Mouse (Mus musculus) myocyte (in vitro differentiated cells): ENCODE data around the gene Myh9.

Experiments
- CEBPB ChIP-seq: IDR thresholded peaks from 2 replicates; pipeline ENCODE4 v1.6.1; 2011; ENCODE audit warnings: mild to moderate bottlenecking, moderate library complexity; ENCODE audit not compliant: poor library complexity, insufficient read depth, severe bottlenecking
- E2F4 ChIP-seq: IDR thresholded peaks from one replicate; pipeline ENCODE4 v1.6.1; 2011; ENCODE audit warnings: mild to moderate bottlenecking, control low read depth, moderate library complexity; ENCODE audit not compliant: insufficient read depth
- MAX ChIP-seq: IDR thresholded peaks from one replicate; pipeline ENCODE4 v1.6.1; 2011; ENCODE audit warnings: low read depth, mild to moderate bottlenecking, control low read depth
- MYOD1 ChIP-seq, 3 experiments: IDR thresholded peaks; one replicate each; pipeline ENCODE4 v1.6.1; 2011; ENCODE audit warnings: control low read depth in 2 of 3, low read depth in 2 of 3, mild to moderate bottlenecking in 2 of 3, moderate library complexity in 1 of 3; ENCODE audit not compliant: insufficient read length in 2 of 3, control insufficient read depth in 1 of 3
- MYOG ChIP-seq, 3 experiments: IDR thresholded peaks; one replicate each; pipeline ENCODE4 v1.6.1; 2011; ENCODE audit warnings: control low read depth in 2 of 3, low read depth in 2 of 3, mild to moderate bottlenecking in 2 of 3; ENCODE audit not compliant: insufficient read length in 2 of 3, control insufficient read depth in 1 of 3, insufficient read depth in 1 of 3
- POLR2A ChIP-seq: IDR thresholded peaks from one replicate; pipeline ENCODE4 v1.6.1; 2011; ENCODE audit warnings: low read depth, mild to moderate bottlenecking, control low read depth, moderate library complexity; ENCODE audit not compliant: insufficient read length
- POLR2AphosphoS2 ChIP-seq: IDR thresholded peaks from one replicate; pipeline ENCODE4 v1.6.1; 2011; ENCODE audit warnings: low read depth, control low read depth; ENCODE audit not compliant: insufficient read length
- REST ChIP-seq: IDR thresholded peaks from one replicate; pipeline ENCODE4 v1.6.1; 2011; ENCODE audit warnings: mild to moderate bottlenecking, control low read depth, moderate library complexity; ENCODE audit not compliant: insufficient read depth, insufficient read length
- SRF ChIP-seq: IDR thresholded peaks from one replicate; pipeline ENCODE4 v1.6.1; 2011; ENCODE audit warnings: low read depth; ENCODE audit not compliant: control insufficient read depth, insufficient read length
- TCF12 ChIP-seq: IDR thresholded peaks from one replicate; pipeline ENCODE4 v1.6.1; 2011; ENCODE audit warnings: mild to moderate bottlenecking, control low read depth; ENCODE audit not compliant: poor library complexity, insufficient read depth, severe bottlenecking
- TCF3 ChIP-seq: IDR thresholded peaks from one replicate; pipeline ENCODE4 v1.6.1; 2011; ENCODE audit warnings: low read depth, control low read depth; ENCODE audit not compliant: insufficient read length
- USF1 ChIP-seq: IDR thresholded peaks from one replicate; pipeline ENCODE4 v1.6.1; 2011; ENCODE audit warnings: low read depth, mild to moderate bottlenecking, control low read depth, moderate library complexity

DNA sequence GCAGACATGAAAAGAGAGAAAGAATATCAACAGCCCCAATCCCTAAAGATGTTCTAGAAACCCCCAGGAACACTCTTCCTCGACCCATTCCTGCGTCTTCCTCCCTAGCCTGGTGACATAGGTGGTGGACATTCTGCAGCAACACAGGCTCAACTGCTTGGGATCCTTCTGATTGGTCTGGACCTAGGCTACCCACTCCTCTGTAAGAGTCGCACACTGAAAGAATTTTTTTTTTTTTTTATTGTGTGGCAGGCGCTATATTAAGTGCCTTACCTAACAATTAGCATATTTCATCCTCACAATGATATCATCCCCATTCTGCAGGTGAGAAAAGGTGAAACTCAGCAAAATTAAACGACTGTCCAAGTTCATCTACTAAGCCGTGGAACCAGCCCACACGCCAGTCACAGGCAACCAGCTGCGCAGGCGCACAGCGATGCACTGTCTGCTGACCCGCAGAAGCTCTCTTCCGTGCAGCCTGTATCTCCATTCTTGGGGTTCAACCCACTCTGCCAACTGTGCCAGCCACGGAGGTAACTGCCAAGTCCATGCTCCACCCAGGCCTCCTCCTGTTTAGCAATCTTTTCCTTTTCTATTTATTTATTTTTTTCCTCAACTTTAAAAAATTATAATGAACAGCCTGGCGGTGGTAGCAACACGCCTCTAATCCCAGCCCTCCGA is 3.1 kb upstream of the Myh9 start:
- TF ChIP-seq MYOD1 (IDR thresholded peaks at IDR 0.05; ENCODE audit: control insufficient read depth in 1 of 3, insufficient read length in 2 of 3, low read depth in 2 of 3) = no peak
- TF ChIP-seq REST = no peak
- TF ChIP-seq USF1 = no peak
- TF ChIP-seq MAX = no peak
- no peak for TF ChIP-seq POLR2A
- TF ChIP-seq POLR2AphosphoS2 = no peak
- no peak for TF ChIP-seq MYOG (IDR thresholded peaks at IDR 0.05; ENCODE audit: control insufficient read depth in 1 of 3, insufficient read depth in 1 of 3, insufficient read length in 2 of 3, low read depth in 2 of 3)
- no peak for TF ChIP-seq E2F4
- TF ChIP-seq SRF = no peak
- TF ChIP-seq TCF12 = no peak
- TF ChIP-seq CEBPB = no peak
- TF ChIP-seq TCF3 = no peak
